Mouse (Mus musculus) liver, embryonic 11.5 days (tissue): ENCODE results near the gene Pla2g4d. TPM values are rescaled to one million over a fixed set of nuclear protein-coding genes. Genes with fewer than 3 reads are reported as not detected.
A peak's percentile ranks its signal among the peaks of the same experiment; 100 is the strongest.

Source experiments
- ATAC-seq: fragments of 200-750 bp; cut with Nextera tagmentation; replicated peaks from 2 replicates; pipeline ENCODE4 v1.8.0; 2017; ENCODE audit warnings: moderate number of reproducible peaks, mild to moderate bottlenecking, moderate TSS enrichment, moderate library complexity; ENCODE audit not compliant: low FRiP score
- DNase-seq: peaks from one replicate; pipeline ENCODE4 v3.0.0-alpha.2; 2017; ENCODE audit warnings: low spot score
- H3K27ac ChIP-seq: fragments of 300-500 bp; sonication (generic); 2 replicates; pipeline ENCODE4 v1.5.1; 2014; ENCODE audit warnings: mild to moderate bottlenecking, low read depth, low read length, control low read depth
- H3K27me3 ChIP-seq: fragments of 300-500 bp; sonication (generic); replicated peaks from 2 replicates; pipeline ENCODE4 v1.6.1; 2014; ENCODE audit warnings: low read length, mixed read lengths; ENCODE audit not compliant: control insufficient read depth, insufficient read depth
- H3K36me3 ChIP-seq: fragments of 300-500 bp; sonication (generic); 2 replicates; pipeline ENCODE4 v1.6.1; 2014; ENCODE audit warnings: mild to moderate bottlenecking, low read length, moderate library complexity, mixed read lengths; ENCODE audit not compliant: control insufficient read depth, insufficient read depth
- H3K4me1 ChIP-seq: fragments of 300-500 bp; sonication (generic); replicated peaks from 2 replicates; pipeline ENCODE4 v1.6.1; 2014; ENCODE audit warnings: low read length, mixed read lengths; ENCODE audit not compliant: control insufficient read depth, insufficient read depth
- H3K4me2 ChIP-seq: fragments of 300-500 bp; sonication (generic); 2 replicates; pipeline ENCODE4 v1.6.1; 2014; ENCODE audit warnings: mild to moderate bottlenecking, control low read depth, moderate library complexity
- H3K4me3 ChIP-seq: fragments of 300-500 bp; sonication (generic); 2 replicates; pipeline ENCODE4 v1.5.1; 2014; ENCODE audit warnings: low read depth, low read length, control low read depth
- H3K9ac ChIP-seq: fragments of 300-500 bp; sonication (generic); 2 replicates; pipeline ENCODE4 v1.6.1; 2014; ENCODE audit warnings: low read depth, low read length, control low read depth
- H3K9me3 ChIP-seq: fragments of 300-500 bp; sonication (generic); 2 replicates; pipeline ENCODE4 v1.6.1; 2016; ENCODE audit warnings: low read length, inconsistent platforms, mixed read lengths; ENCODE audit not compliant: control insufficient read depth
- WGBS: fragments of 180-500 bp; shearing (Covaris S2); extraction: QIAGEN DNeasy Blood & Tissue Kit; methylation state at CpG from one replicate; pipeline ENCODE4 v1.1.7; 2014; 5-methylcytosine and 5-hydroxymethylcytosine counted together
- polyA plus RNA-seq: library from polyadenylated mRNA; unstranded; fragments of >200 nt; fragmentation: Nextera tagmentation; extraction: Ambion mirVana; gene quantifications from 2 replicates; pipeline ENCODE4 v1.2.1, GENCODE M21; 2014

Gene Pla2g4d
- polyA plus RNA-seq, 1 experiment from 2014 or later: not detected

- Histone ChIP-seq H3K4me2 (no peak overlapping the region), H3K27me3 (no peaks in the 10 kb centered on the region), H3K4me3 (no peak overlapping the region), H3K4me1 (no peaks in the 10 kb centered on the region), H3K9me3 (no peaks in the 10 kb centered on the region), H3K36me3 (no peaks in the 10 kb centered on the region), H3K27ac (no peak overlapping the region), H3K9ac (no peak overlapping the region)
- no peak for ATAC-seq
- WGBS: 18% methylated on average over 8 of the region's 8 CpGs
- DNase-seq: peak; percentile 46
These were observed 9.0 kb downstream of the Pla2g4d start for GRCm38 (mm10) chr2:120279961-120280360.

- H3K27ac ChIP-seq: no peak overlapping the region
- H3K4me2 ChIP-seq: no peak overlapping the region
- no peak overlapping the region for H3K4me3 ChIP-seq
- no peaks in the 10 kb centered on the region for H3K4me1 ChIP-seq
- H3K27me3 ChIP-seq: no peaks in the 10 kb centered on the region
- no peaks in the 10 kb centered on the region for H3K36me3 ChIP-seq
- no peak overlapping the region for H3K9ac ChIP-seq
- DNase-seq (no peak), ATAC-seq (no peak)
- H3K9me3 ChIP-seq: no peaks in the 10 kb centered on the region
- WGBS: 73% methylated on average over 4 of the region's 4 CpGs
These were observed 12.0 kb downstream of the Pla2g4d start for GRCm38 (mm10) chr2:120276951-120277350.

DNA sequence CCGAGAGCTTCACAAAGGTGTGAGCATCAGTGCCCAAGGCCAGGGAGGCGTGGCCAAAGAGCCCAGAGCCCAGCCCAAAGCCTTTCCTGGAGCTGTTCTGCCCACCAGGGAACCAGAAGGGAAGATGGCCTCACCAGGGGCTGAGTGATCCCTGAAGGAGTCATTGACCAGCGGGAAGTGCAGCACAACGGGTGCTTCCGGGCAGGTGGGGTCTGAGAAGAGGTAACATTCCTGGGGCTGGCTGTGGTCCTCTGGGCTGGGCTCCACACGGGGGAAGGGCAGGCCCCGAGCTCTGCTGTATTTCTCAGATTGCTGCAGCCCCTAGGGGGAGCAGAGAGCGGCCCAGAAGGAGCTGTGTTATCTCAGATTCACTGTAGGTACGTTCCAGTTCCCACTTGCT lies 20.4 kb downstream of the Pla2g4d start:
- Histone ChIP-seq H3K4me3 (no peak overlapping the region), H3K4me2 (peak overlapping the region; percentile 38), H3K27ac (no peak overlapping the region), H3K36me3 (no peaks in the 10 kb centered on the region), H3K9ac (no peak overlapping the region), H3K9me3 (no peaks in the 10 kb centered on the region), H3K4me1 (no peaks in the 10 kb centered on the region), H3K27me3 (peaks cover 2% of the 10 kb centered on the region; the same call in 1 of the 2 replicates)
- WGBS: 4% methylated on average over 9 of the region's 9 CpGs
- no peak for ATAC-seq
- no peak for DNase-seq

DNA sequence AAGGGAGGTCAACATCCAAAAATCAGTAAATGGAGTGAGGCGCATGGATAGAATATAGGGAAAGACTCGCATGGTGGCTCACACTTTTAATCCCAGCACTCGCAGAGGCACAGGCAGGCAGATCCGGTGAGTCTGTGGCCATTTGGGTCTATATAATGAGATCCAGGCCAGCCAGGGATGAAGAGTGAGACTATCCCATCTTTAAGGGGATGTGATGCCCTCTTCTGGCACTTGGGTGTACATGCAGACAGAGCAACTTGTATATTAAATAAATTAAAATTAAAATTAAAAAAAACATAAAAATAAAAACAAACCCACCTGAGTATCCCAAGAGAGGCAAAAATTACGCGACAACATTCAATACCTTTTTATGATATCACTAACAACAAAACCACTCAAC lies 23.5 kb downstream of the Pla2g4d start:
- no peaks in the 10 kb centered on the region for H3K36me3 ChIP-seq
- ATAC-seq (no peak), DNase-seq (no peak)
- H3K27me3 ChIP-seq: peaks cover 2% of the 10 kb centered on the region; the same call in 1 of the 2 replicates
- H3K9me3 ChIP-seq: no peaks in the 10 kb centered on the region
- no peak overlapping the region for H3K27ac ChIP-seq
- 69% methylated on average over 6 of the region's 6 CpGs for WGBS
- no peak overlapping the region for H3K4me3 ChIP-seq
- H3K4me1 ChIP-seq: no peaks in the 10 kb centered on the region
- H3K9ac ChIP-seq: no peak overlapping the region
- no peak overlapping the region for H3K4me2 ChIP-seq

- no peak overlapping the region for H3K4me2 ChIP-seq
These were observed 24.1 kb downstream of the Pla2g4d start for GRCm38 (mm10) chr2:120264858-120265257.

DNA sequence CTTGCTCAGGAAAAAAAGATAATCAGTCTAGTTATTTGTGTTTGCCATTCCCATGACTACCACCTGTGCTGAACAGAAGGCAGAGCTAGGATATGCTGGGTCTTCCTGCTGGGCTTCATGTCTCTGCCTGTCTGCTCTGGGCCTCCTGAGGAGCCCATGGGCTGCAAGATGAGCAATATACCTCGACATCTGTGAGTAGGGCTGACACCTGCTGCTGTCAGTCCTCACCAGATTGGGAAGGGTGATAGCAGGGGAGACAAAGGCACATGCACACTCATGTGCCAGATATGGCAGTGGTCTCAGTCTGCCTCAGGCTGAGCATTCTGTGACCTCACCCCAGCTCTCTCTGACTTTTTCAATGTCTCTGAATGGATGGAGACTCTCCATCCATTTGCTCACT lies 26.1 kb downstream of the Pla2g4d start:
- WGBS: 11% methylated on average over 1 of the region's 1 CpGs
- Histone ChIP-seq H3K9me3 (no peaks in the 10 kb centered on the region), H3K4me3 (no peak overlapping the region), H3K9ac (no peak overlapping the region), H3K36me3 (no peaks in the 10 kb centered on the region), H3K27me3 (no peaks in the 10 kb centered on the region), H3K4me1 (no peaks in the 10 kb centered on the region), H3K4me2 (no peak overlapping the region), H3K27ac (no peak overlapping the region)
- DNase-seq: no peak
- ATAC-seq: no peak

More at GRCm38 (mm10) chr2:120264858-120265257, 24.1 kb downstream of the Pla2g4d start:
- Histone ChIP-seq H3K27me3 (peaks cover 2% of the 10 kb centered on the region; the same call in 1 of the 2 replicates), H3K27ac (no peak overlapping the region), H3K9ac (no peak overlapping the region), H3K36me3 (no peaks in the 10 kb centered on the region), H3K4me3 (no peak overlapping the region), H3K4me1 (no peaks in the 10 kb centered on the region), H3K9me3 (no peaks in the 10 kb centered on the region)
- no peak for ATAC-seq
- WGBS: 62% methylated on average over 10 of the region's 10 CpGs
- no peak for DNase-seq

DNA sequence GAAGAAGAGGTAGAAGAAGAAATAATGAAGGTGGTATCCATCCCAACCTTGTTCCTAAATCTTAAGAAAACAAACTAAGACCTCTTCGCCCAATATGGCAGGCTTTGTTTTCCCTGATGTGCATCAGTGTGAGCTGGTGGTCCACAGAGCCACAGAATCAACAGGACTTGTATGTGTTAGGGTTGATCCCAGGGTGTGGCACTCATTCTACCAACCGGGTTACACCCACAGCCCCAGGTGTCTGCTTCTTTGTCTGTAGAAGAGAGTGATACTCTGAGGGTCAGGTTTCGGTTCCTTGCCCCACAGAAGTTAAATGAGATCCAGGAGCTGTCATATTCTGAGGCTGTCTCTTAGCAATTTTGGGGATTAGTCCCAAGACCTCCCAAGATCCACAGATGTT lies 27.7 kb downstream of the Pla2g4d start:
- Histone ChIP-seq H3K27ac (no peak overlapping the region), H3K9me3 (no peaks in the 10 kb centered on the region), H3K4me3 (no peak overlapping the region), H3K9ac (no peak overlapping the region), H3K4me1 (no peaks in the 10 kb centered on the region), H3K27me3 (no peaks in the 10 kb centered on the region), H3K36me3 (no peaks in the 10 kb centered on the region), H3K4me2 (no peak overlapping the region)
- 69% methylated on average over 3 of the region's 3 CpGs for WGBS
- no peak for ATAC-seq
- no peak for DNase-seq

- no peak overlapping the region for H3K4me3 ChIP-seq
- no peak overlapping the region for H3K4me2 ChIP-seq
- no peak overlapping the region for H3K27ac ChIP-seq
- H3K9ac ChIP-seq: no peak overlapping the region
- ATAC-seq: no peak
- no peaks in the 10 kb centered on the region for H3K4me1 ChIP-seq
- H3K27me3 ChIP-seq: no peaks in the 10 kb centered on the region
- H3K9me3 ChIP-seq: no peaks in the 10 kb centered on the region
- no peaks in the 10 kb centered on the region for H3K36me3 ChIP-seq
- DNase-seq: no peak
These were observed 32.7 kb downstream of the Pla2g4d start for GRCm38 (mm10) chr2:120256259-120256658.

DNA sequence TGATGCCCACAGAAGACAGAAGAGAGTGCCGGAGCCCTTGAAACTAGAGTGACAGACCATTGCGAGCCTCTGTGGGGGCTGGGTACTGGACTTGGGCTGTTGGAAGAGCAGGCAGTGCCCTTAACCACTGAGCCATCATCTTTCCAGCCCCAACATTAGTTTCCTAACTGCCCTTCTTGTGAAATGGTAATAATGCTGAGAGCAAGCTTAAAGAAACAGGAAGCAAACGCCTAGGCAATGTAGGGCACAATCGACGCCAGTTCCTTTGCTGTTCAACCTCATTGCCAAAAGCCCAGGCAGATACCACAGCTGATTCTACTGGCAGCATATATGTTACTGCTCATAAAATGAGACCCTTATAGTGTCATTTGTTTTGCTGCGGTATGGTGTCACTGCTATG lies 36.4 kb downstream of the Pla2g4d start:
- DNase-seq: no peak
- H3K27me3 ChIP-seq: no peaks in the 10 kb centered on the region
- H3K9me3 ChIP-seq: no peaks in the 10 kb centered on the region
- H3K27ac ChIP-seq: no peak overlapping the region
- 88% methylated on average over 6 of the region's 6 CpGs for WGBS
- H3K4me2 ChIP-seq: no peak overlapping the region
- no peak for ATAC-seq
- no peak overlapping the region for H3K9ac ChIP-seq
- no peak overlapping the region for H3K4me3 ChIP-seq
- H3K4me1 ChIP-seq: no peaks in the 10 kb centered on the region
- H3K36me3 ChIP-seq: no peaks in the 10 kb centered on the region
